Mouse (Mus musculus) heart, postnatal 25 days (tissue): ENCODE results near the gene Pate2. TPM values are rescaled to one million over a fixed set of nuclear protein-coding genes. Genes with fewer than 3 reads are reported as not detected.

Experiments
- DNase-seq: peaks from one replicate; pipeline ENCODE4 v3.0.0; 2022; ENCODE audit warnings: low spot score
- intact Hi-C: fragments of 180-260 bp; cut with DNase I; formaldehyde crosslinking; loops from one replicate; pipeline ENCODE4 v1.15.1; 2025
- total RNA-seq, 2 experiments: library from RNA; stranded (reverse); gene quantifications; 2 replicates each; pipeline ENCODE4 v1.2.3; 2021

Pate2 gene
- total RNA-seq: not detected

- intact Hi-C loops: no loop called here
- peak; percentile 88 for DNase-seq
These were observed at the start of gene Pate2, which contains the start of gene Hyls1 for GRCm38 (mm10) chr9:35569571-35570534. TSS of gene Pate2 (plus strand) at chr9:35570284. TSS of gene Hyls1 (minus strand) at chr9:35570398.

DNA sequence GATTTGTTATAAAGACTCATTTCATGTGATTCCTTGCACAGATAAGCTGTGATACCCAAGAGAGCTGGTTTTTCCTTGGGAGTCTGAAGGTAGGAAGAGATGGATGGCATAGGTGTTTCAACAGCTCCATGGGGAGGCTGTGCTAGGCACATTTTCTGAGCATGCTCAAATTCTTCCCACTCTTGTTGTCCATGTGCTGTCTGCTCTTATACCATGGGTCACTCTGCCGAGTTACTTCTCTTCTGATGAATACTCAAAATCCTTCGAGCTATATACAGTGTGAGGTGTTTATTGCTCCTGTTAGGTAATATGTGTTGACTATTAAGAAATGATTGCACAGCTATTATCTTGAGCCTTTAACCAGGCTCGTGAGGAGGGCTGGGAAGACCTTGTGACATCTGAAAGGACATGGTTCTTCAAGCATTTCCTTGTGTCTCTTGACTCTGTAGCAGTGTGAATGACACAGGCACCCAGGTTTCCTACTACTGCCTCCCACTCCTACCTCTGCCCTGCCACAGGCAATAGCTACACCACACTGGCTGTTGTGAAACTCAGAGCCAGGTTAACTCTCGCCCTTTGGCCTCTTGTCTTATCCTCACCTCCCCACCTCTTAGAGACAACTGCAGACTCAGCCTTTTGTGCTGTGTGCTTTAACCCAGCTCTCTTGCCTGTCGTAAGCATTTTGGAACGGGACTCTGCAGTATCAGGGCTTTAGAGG lies 49.3 kb upstream of the Pate2 start:
- DNase-seq: no peak
- intact Hi-C loops: loop anchor here (10.0 kb wide), 1 partner anchor 96 kb away; the partner anchor contains the start of gene Cdon

- DNase-seq: no peak
- intact Hi-C loops: loop anchor here (10.0 kb wide), 1 partner anchor 97 kb away; the partner anchor contains the start of gene Cdon
These were observed 47.8 kb upstream of the Pate2 start for GRCm38 (mm10) chr9:35522241-35522640.

DNA sequence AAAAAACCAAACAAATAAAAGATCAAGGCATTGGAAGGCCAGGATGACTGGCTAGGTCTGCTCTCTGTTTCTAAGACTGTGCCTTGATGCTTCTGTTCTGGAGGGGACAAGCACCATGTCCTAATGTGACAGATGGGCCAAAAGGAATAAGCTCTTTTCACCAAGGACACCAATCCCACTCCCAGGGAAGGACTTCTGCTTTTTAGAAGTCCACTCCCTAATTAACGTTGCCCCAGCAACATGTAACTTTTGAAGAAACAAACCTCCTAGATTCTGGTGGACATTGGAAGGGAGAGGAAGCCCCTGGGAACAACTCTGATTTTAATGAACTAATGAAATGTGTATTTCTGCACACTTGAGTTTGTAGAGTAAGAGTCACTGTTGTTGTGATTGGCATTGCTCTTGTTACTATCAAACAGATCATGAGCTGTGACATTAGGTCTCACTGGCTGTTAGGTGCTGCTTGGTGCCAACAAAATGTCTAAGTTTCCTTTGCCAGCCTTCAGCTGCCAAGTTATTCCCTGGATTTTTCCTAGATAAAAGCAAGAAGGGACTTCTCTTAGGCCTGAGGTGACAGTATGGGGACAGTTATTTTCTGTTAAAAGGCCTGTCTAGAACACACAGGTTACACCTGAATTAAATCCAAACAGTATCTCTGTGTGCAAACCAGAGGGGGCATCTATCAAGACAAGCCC lies 47.1 kb upstream of the Pate2 start:
- no peak for DNase-seq
- intact Hi-C loops: loop anchor here (10.0 kb wide), 1 partner anchor 98 kb away; the partner anchor contains the start of gene Cdon

GRCm38 (mm10) chr9:35523541-35523940 lies 46.5 kb upstream of the Pate2 start:
- peak; percentile 53 for DNase-seq
- intact Hi-C loops: loop anchor here (10.0 kb wide), 1 partner anchor 99 kb away; the partner anchor contains the start of gene Cdon

- DNase-seq: peak; percentile 50
- intact Hi-C loops: loop anchor here (1.0 to 10.0 kb wide), 2 partner anchors 99 to 241 kb away; partner anchors contain the start of gene Cdon
These were observed 46.1 kb upstream of the Pate2 start for GRCm38 (mm10) chr9:35523941-35524411.

GRCm38 (mm10) chr9:35529141-35529540 lies 40.9 kb upstream of the Pate2 start:
- intact Hi-C loops: loop anchor here (10.0 kb wide), 1 partner anchor 104 kb away; the partner anchor contains the start of gene Cdon
- no peak for DNase-seq

GRCm38 (mm10) chr9:35529796-35530195 lies 40.3 kb upstream of the Pate2 start:
- DNase-seq: no peak
- intact Hi-C loops: loop anchor here (10.0 kb wide), 2 partner anchors 105 to 505 kb away; partner anchors contain the start of gene Cdon

- intact Hi-C loops: loop anchor here (10.0 kb wide), 1 partner anchor 508 kb away; no protein-coding TSS in a partner anchor
- no peak for DNase-seq
These were observed 36.8 kb upstream of the Pate2 start for GRCm38 (mm10) chr9:35533266-35533665.

DNA sequence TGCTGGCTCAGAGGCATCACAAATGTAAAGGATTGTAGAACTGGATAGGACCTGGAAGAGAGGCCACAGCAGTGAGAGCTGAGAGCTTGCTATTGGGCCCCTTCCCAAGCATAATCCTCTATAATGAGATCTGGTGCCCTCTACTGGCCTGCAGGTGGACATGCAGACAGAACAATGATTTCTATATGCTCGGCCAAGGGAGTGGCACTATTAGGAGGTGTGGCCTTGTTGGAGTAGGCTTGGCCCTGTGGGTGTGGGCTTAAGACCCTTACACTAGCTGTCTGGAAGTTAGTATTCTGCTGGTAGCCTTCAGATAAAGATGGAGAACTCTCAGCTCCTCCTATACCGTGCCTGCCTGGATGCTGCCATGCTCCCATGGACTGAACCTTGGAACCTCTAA lies 35.0 kb upstream of the Pate2 start:
- DNase-seq: no peak
- intact Hi-C loops: loop anchor here (10.0 kb wide), 1 partner anchor 510 kb away; no protein-coding TSS in a partner anchor

DNA sequence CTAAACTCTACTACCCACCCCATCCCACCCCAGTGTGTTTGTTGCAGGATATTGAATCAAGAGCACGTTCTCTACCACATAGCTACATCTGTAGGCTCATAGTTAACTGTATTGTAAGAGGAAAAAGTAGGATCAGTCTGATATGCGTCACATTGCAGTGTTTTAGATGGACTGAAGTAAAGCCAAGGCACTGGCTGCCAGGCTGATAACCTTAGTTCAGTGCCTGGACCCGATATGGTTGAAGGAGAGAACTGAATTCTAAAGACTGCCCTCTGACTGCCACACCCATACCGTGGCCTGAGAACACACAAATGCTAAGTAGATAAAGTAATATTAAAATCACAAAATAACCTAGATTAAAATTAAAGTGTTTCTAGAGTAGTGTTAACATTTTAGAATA lies 34.2 kb upstream of the Pate2 start:
- intact Hi-C loops: loop anchor here (10.0 kb wide), 1 partner anchor 511 kb away; no protein-coding TSS in a partner anchor
- DNase-seq: no peak

- intact Hi-C loops: loop anchor here (10.0 kb wide), 1 partner anchor 514 kb away; no protein-coding TSS in a partner anchor
- no peak for DNase-seq
These were observed 30.9 kb upstream of the Pate2 start for GRCm38 (mm10) chr9:35539001-35539750.

DNA sequence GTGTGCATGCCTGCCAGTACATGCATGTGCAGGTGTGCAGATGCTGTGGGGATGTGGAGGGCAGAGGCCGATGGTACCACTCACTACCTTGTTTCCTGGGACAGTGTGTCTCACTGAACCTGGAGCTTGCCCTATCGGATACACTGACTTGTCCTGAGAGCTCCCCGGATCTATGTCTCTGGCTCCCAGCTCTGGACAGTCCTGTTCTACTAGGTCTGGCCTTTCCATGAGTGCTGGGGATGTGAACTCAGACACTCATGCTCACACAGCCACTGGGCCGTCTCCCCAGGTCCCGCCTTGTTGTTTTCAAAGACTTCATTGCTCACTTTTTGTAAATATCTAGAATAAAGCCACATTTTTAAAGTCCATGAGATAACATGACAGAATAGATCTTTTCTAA lies 29.1 kb upstream of the Pate2 start:
- intact Hi-C loops: loop anchor here (1.0 to 10.0 kb wide), 2 partner anchors 258 to 336 kb away; partner anchors contain the start of genes Srpr and Tirap
- DNase-seq: no peak

DNA sequence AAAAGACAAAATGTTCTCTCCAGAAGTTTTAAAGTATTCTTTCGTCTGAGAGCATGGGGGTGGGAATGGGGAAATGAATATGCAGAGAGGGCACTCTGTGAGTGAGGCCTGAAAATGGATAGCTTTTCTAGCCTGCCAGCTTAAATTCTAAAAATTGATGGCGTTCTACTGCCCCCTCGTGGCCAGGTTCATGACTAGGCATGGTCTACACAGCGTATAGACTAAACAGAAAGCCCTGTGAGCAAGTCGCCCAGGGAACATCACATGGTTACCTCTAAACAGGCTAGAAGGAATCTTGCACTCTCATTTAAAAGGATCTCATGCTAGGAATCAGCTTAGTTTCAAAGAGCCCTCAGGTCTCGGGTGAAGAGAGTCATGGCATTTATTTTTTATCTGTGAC lies 28.6 kb upstream of the Pate2 start:
- intact Hi-C loops: loop anchor here (1.0 to 10.0 kb wide), 2 partner anchors 258 to 337 kb away; partner anchors contain the start of genes Srpr and Tirap

DNA sequence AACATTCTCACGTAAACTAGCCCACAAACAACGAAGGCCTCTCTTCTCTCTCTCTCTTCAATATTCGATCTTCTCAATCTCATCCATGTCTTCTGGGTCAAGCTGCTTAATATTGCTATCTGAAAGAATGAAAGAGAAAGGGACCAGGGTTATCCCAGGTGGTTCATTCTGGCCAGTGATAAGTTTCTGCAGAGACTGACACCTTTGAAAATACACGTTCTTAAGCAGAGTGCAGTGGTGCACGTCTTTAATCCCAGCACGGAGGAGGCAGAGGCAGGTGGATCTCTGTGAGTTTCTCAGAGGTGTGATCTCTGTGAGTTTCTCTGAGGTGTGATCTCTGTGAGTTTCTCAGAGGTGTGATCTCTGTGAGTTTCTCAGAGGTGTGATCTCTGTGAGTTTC lies 28.1 kb upstream of the Pate2 start:
- intact Hi-C loops: loop anchor here (1.0 to 10.0 kb wide), 2 partner anchors 259 to 337 kb away; partner anchors contain the start of genes Srpr and Tirap

More for the DNA sequence above, 28.6 kb upstream of the Pate2 start:
- no peak for DNase-seq

GRCm38 (mm10) chr9:35543099-35543860 lies 26.8 kb upstream of the Pate2 start:
- intact Hi-C loops: loop anchor here (10.0 kb wide), 1 partner anchor 338 kb away; the partner anchor contains the start of genes Srpr and Tirap
- DNase-seq: no peak

More for the DNA sequence above, 28.1 kb upstream of the Pate2 start:
- no peak for DNase-seq

GRCm38 (mm10) chr9:35544666-35545065 lies 25.4 kb upstream of the Pate2 start:
- DNase-seq: no peak
- intact Hi-C loops: loop anchor here (10.0 kb wide), 1 partner anchor 340 kb away; the partner anchor contains the start of genes Srpr and Tirap
